Mouse (Mus musculus) layer of hippocampus, adult 18-20 months (tissue): ENCODE measurements around the gene 1190005I06Rik. TPM values are rescaled to one million over a fixed set of nuclear protein-coding genes. Genes with fewer than 3 reads are reported as not detected.
A peak's percentile ranks its signal among the peaks of the same experiment; 100 is the strongest.

ENCODE experiments used
- DNase-seq, 2 experiments: peaks; one replicate each; pipeline ENCODE4 v3.0.0; 2022; ENCODE audit warnings: low spot score in 2 of 2
- total RNA-seq, 2 experiments: library from RNA; stranded (reverse); gene quantifications; 2 replicates each; pipeline ENCODE4 v1.2.3; 2021

1190005I06Rik gene
- total RNA-seq, 2 experiments from 2014 or later: 17.4 to 17.6 TPM

- DNase-seq: peak; percentile 60 to 88
Measured at GRCm38 (mm10) chr8:120580336-120581000, 67.0 kb downstream of the 1190005I06Rik start.

DNA sequence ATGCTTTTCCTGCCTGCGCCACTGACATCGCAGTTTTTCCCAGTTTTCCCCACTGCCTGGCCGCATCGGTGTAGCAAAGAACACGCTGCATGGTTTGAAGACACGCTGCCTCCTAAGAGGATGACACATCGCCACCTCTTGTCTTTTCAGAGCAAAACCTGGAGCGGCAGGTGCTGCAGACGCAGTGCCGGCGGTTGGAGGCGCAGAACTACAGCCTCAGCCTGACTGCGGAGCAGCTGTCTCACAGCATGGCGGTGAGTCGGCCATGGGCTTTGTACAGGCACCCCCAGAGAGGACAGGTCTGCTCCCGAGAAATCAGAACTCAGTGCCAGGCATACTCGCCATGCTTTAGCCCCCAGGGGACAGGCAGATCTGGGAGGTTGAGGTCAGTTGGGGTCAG is 69.6 kb downstream of the 1190005I06Rik start:
- no peak for DNase-seq

DNA sequence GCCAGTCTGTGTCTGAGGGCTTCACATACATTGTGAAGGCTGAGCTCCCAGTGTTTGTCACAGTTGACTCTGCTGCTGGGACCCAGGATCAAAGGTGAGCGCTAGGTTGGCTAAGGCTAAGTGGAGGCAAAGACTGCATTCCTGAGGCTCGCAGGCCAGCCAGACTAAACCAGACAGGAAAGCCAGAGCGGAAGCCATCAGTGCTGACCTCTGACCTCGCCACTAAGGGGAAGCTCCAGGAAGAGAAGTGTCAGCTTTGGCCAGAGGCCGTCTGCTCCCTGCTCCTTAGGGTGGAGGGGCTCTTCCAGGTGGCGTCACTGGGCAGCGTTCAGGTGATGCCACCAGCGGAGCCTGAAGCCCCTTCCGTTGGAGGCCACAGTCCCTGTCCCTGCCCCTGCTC is 71.6 kb downstream of the 1190005I06Rik start:
- DNase-seq: no peak

- DNase-seq: no peak
Measured at GRCm38 (mm10) chr8:120574941-120575340, 72.5 kb downstream of the 1190005I06Rik start.

- no peak for DNase-seq
Measured at GRCm38 (mm10) chr8:120573866-120574265, 73.6 kb downstream of the 1190005I06Rik start.

DNA sequence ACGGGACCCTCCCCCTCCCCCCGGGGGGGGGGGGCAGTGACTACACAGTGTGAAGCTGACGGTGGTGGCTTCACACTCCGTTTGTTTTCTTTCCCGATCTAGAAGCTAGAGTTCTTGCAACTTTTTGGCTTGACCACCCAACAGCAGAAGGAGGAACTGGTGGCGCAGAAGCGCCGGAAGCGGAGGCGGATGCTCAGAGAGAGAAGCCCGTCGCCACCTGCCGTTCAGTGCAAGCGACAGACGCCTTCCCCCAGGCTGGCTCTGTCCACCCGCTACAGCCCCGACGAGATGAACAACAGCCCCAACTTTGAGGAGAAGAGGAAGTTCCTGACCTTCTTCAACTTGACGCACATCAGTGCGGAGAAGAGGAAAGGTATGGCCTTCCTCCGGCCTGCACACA is 74.9 kb downstream of the 1190005I06Rik start:
- peak; percentile 78 to 88 for DNase-seq

DNA sequence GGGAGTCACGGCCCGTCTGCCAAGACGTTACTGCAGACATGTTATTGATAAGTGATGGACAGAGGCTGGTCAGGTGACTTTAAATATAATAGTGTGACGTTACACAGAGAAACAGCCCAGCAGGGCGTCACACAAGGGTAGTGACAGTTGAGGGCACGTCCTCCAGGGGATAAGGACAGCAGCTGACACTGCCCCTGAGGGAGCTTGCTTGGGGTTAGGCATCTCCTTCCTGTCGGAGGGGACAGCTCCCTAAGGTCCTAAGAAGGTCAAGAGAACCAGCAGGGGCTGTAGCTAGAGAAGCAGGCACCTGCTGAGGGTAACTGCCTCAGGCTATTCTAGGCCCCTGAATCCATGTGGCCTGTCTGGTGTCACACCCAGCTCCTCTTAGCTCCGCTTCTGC is 75.9 kb downstream of the 1190005I06Rik start:
- DNase-seq: no peak

GRCm38 (mm10) chr8:120569939-120570715 is 77.3 kb downstream of the 1190005I06Rik start:
- DNase-seq: peak; percentile 71 to 88

- DNase-seq: no peak
Measured at GRCm38 (mm10) chr8:120569123-120569522, 78.3 kb downstream of the 1190005I06Rik start.

GRCm38 (mm10) chr8:120568164-120568798 is 79.2 kb downstream of the 1190005I06Rik start:
- no peak for DNase-seq

GRCm38 (mm10) chr8:120567731-120568130 is 79.7 kb downstream of the 1190005I06Rik start:
- no peak for DNase-seq

DNA sequence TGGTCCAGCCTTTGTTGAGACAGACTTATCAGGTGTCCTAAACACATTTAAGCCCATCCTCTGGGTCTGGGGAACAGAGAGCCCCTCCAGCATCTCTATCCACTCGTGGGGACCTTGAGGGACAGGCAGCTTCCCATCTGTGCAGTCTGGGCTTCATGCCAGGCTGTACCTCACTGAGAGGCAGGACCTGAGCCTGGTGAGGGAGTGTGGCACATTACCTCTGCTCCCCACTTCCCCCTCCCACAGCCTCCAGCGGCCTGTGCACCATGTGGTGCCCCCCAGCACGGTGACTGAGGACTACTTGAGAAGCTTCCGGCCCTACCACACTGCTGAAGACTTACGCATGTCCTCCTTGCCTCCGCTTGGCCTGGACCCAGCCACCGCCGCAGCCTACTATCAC is 80.8 kb downstream of the 1190005I06Rik start:
- DNase-seq: no peak

DNA sequence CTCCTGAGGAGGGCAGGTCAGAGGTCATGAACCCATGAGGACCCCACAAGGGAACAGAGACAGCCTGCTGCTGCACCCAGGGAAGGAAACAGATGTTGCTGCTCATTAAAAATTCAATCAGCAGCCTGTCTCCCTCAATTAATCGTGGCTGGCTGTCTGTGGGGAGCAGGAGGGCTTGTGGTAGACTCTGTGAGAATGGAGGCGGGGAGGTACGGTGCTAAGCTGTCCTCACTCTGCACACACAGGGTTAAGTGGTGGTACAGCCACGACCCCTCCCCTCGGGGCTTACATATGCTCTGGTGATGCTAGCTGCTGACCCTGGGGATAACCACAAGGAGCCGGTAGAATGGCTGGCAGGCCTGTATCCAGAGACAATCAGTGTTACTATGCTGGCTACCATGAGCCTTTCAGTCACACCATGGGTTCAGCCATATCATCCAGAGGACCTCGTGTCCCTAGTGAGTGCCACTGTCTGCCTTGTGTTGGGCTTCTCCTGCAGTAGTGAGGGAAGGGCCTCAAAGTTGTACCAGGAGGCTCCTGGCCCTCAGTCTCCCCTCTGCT is 82.2 kb downstream of the 1190005I06Rik start:
- no peak for DNase-seq

DNA sequence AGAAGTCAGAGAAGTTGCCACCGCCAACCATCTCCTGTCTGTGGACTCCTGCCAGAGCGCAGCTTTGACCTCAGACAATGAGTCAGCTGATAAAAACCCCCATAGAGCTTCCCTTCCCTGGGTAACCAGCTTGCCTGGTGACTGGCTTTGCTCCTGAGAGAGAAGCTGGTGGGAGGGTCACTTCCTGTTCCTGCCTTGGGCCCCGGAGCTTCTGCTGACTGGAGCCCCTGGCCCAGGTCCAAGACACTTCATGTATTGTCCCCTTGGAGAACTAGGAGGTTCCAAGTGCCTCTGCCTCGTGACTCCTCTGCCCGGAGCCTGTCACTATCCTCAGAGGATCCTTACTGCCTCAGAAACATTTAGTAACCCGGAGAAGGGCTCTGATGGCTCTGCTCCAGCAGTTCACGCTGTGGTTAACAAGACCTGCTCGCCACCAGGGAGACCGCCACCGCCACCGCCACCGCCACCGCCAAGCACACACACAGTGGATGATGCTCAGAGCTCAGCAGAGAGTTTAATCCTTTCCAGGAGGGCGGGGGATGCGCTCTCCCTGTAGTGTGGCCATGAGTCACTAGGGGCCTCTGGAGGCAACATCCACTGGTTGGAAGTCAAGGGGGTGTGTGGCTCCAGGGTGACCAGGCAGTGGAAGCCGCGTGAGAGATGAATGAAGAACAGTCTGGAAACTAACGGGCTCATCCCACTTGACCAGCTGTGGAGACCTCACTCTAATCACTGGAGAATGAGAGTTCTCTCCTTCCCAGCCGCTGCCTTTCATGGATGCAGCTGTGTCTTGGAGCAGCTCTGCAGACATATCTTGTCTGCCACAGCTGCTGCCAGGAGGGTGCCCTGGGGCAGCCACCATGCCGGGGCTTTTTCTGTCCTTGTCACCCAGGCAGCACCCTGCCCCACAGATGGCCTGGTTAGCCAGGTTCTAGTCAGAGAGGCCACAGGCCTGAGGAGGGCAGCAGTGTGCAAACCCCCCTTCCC is 83.3 kb downstream of the 1190005I06Rik start:
- peak in 1 of 2 experiments; percentile 73 for DNase-seq

GRCm38 (mm10) chr8:120563348-120563724 is 84.1 kb downstream of the 1190005I06Rik start:
- DNase-seq: no peak

- no peak for DNase-seq
Measured at GRCm38 (mm10) chr8:120562680-120563347, 84.6 kb downstream of the 1190005I06Rik start.

DNA sequence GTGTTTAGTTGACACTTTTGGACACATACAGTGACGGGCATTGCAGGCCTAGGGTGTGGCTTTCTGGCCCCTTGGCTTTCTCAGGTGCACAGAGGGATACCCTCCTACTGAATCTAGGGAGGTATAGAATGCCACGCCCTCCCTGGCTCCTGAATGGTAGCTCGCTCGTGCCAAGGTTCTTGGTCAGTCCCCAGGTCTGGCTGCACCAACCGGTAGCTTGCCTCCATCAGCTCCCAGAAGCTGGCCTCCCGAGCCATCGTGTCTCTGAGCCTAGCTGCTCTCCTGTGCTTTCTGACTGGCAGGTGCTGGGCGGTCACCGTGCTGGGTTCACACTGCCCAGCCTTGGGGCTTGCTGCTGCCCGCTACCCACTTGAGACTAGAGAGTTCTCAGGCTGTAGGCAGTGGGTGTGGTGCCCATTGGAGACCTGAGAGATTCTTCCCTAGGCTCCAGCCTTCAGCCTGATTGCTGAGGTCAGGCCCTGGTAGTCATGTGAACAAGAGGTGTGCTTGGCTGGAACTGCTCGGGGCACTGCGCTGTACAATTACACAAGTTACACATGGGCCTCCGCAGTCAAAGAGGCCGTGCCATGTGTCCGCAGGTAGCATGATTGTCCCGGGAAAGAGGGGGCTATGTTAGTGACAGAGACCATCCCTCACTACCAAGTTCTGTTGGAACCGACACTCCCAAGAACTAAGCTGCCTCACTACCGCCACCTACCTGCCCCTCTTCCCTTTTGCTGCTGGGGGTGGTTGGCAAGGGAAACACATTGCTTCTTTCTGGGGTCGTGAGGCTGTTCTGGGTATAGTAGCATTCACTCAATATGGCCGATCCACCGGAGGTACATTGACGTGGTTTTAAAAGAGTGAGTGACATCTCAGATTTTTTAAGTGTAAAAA is 85.6 kb downstream of the 1190005I06Rik start:
- DNase-seq: peak in 1 of 2 experiments; percentile 70

DNA sequence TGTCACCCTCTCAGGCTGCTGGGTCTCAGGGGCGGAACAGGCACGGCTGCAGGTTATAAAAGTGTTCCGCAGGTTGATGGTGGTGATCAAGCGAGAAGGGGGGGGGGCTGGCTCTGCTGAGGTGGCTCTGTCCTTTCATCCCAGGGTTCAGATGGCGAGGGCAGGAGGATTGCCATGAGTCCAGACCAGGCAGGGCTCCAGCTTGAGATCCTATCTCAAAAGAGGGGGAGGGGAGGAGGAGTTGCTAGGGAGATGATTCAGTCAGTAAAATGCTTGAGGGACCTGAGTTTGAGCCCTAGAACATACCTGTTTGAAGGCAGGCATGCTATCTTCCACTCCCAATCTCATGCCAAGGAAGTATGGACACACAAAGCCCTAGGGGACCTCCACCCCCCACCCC is 86.9 kb downstream of the 1190005I06Rik start:
- DNase-seq: no peak

DNA sequence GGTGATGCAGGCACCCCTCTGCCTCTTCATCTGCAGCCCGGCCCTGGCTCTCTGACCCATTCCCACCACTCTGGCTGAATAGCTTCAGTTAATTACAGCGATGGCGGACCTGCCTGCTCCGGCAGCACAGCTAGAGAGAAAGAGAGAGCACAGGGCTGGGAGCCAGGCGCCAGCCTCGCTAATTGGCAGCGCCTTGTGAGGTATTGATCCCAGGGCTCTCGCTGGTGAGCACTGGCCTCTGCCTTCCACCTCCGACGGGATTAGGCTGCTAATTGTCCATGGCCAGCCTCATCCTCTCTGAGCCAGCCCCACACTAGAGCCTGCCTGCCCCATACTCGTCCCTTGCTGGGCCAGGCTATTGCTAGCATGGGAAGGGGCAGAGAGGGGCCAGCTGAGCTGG is 87.8 kb downstream of the 1190005I06Rik start:
- DNase-seq: peak in 1 of 2 experiments; percentile 77
